Mouse (Mus musculus) large intestine, adult 2 months (tissue): ENCODE measurements around the gene A4galt. TPM values are rescaled to one million over a fixed set of nuclear protein-coding genes. Genes with fewer than 3 reads are reported as not detected.
"Not testable (repeated sequence)": the region's sequence is repeated elsewhere in the genome, so short reads cannot be mapped to it uniquely, and the experiment has no call there.

Source experiments
- DNase-seq: peaks from one replicate; pipeline ENCODE4 v3.0.0-alpha.2; 2012; ENCODE audit warnings: low read depth, low spot score
- WGBS: fragments of 180-500 bp; shearing (Covaris S2); methylation state at CpG from one replicate; pipeline ENCODE4 v1.1.7; 2018; 5-methylcytosine and 5-hydroxymethylcytosine counted together
- polyA plus RNA-seq: library from polyadenylated mRNA; depleted of rRNA; stranded (reverse); fragments of >200 nt; gene quantifications from 2 replicates; pipeline ENCODE4 v1.2.3, GENCODE M21; 2012; rRNA removed

A4galt gene
- 20.7 and 23.0 TPM in 2 replicates for polyA plus RNA-seq

DNA sequence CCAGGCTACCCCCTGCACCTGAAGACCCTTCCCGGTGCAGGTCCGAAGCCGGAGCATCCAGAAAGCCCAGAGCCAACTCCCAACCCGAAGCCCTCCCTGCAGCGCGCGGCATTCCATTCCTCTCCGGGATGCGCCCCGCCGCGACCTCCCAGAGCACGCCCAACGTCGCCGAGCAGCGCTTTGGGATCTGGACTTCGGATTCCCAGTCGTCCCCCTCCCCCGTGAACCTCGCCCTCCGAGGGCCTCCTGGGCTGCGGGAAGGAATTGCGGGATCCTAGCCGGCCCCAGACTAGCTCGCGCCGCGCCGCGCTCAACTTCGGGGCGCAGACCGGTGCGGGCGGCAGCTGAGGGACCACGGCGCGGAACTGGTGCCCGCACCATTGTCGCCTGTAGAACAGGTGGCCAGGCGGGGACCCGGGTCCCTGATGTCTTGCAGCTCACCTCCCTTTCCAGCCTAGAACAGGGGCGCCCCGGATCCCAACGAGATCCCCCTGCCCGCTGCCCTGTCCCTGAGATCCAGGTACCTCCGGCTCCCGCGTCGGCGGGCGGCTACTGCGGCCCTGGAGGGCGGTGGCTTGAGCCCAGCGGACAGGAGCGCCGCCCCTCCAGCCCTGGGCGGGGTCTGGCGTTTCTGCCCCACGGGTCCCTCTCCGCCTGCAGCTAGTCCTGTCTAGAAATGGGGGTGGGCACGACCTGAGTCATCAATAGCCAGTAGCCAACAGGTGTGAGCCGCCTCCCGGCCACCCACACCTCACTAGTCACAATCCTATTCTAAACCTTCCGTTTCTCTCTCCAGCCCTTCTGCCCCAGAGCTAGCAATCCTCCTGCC is at the start of gene A4galt:
A4galt (minus strand) TSS at position 599 of the 829 bp plus-strand sequence.
- no peak for DNase-seq
- whole genome bisulfite sequencing = 2% methylated on average over 66 of the region's 66 CpGs

DNA sequence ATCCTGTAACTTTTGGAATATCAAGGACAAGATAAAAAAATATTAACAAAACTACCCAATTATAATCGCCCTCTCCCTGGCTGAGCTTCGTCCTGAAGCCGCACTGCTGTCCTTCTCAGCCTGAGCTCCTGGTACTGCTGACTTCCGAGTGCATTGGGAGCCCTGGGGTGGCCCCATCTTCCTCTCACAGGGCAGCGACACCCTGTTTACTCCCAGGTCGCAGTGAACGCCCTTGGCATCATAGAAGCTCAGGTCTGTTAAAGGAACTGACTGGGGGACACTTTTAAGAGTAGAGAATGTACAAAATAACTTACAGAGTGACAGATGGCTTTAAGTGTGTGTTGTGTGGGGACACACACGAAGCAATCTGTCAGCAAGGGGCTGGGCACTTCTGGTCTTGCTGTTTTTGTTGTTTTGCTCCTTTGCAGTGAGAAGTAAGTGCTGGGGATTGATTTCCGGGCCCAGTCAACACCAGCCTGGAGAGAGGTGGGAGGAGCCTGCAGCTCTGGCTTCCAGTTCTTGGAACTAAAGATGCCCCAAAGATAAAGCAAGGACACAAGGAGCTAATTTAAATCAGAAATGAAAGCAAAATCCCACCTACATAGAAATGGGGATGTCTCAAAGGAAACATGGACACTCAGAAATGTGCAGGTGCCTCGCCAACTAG is 48.5 kb upstream of the A4galt start:
- WGBS = 69% methylated on average over 10 of the region's 10 CpGs
- no peak for DNase-seq

DNA sequence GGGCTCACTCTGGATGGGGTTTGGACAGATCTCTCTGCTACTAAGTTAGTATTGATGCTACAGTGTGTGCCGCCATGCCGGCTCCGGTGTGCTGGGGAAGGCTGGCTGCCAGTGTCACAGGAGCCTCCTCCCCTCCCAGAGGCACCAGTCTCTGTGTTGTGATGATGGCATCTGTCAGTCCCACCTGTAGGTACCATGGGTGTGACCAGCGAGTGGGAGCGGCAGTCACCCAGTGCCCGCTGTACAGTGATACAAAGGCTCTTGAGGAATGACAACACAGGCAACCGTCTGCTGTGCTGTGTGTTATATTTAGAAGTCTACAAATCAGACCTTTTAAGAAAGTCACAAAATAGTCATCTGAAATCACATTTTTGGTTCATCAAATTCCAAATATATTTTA is 47.9 kb upstream of the A4galt start:
- 89% methylated on average over 7 of the region's 7 CpGs for WGBS
- no peak for DNase-seq

DNA sequence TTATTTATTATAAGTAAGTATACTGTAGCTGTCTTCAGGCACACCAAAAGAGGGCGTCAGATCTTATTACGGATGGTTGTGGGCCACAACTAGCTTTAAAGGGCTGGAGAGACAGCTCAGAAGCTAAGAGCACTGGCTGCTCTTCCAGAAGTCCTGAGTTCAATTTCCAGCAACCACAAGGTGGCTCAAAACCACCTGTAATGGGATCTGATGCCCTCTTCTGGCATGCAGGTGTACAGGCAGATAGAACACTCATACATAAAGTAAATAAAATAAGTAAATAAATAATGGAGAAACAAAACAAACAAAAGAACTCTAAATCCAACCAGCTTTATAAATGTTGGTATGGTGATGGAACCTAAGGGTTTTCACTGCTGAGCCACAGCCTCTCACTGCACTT is 47.2 kb upstream of the A4galt start:
- WGBS = 95% methylated on average over 2 of the region's 2 CpGs

DNA sequence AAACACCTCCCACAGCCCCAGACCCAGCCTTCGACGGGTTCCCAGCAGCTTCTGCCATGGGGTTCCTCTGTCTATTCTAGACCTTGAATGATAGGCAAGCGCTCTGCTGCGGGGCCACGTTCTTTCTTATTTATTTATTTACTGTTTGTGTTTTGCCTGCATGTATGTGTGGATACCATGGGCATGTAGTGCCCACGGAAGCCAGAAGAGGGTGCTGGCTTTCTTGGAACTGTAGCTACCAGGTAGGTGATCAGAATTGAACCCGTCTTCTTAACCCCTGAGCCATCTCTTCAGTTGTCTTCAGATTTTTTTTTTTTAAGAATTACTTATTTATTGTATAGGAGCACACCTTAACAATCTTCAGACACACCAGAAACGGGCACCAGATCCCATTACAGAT is 46.7 kb upstream of the A4galt start:
- 91% methylated on average over 8 of the region's 8 CpGs for WGBS
- no peak for DNase-seq

More for the DNA sequence above, 47.2 kb upstream of the A4galt start:
- DNase-seq = no peak

DNA sequence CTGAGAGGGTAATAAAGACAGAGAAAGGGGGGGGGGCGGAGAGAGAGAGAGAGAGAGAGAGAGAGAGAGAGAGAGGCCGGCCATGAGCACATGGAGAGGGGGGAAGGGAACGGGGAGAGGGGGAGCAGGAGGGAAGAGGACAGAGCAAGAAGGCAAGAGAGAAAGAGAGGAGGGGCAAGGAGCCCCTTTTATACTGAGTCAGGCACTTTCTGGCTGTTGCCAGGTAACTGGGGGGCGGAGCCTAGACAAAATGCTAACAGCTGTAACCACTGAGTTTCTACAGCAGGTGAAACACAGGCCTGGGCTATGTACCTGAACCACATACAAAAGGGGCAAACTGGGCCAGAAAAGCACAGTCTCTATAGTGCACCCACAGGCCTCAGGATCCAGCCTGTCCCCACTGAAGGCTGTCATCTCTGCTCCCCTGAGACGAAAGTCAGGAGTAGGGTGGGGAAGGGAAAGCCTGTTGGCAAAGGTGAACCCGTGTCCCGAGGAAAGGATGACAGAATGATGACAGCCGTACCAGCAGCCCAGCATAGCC is 45.3 kb upstream of the A4galt start:
- 72% methylated on average over 7 of the region's 8 CpGs for WGBS
- no peak for DNase-seq

DNA sequence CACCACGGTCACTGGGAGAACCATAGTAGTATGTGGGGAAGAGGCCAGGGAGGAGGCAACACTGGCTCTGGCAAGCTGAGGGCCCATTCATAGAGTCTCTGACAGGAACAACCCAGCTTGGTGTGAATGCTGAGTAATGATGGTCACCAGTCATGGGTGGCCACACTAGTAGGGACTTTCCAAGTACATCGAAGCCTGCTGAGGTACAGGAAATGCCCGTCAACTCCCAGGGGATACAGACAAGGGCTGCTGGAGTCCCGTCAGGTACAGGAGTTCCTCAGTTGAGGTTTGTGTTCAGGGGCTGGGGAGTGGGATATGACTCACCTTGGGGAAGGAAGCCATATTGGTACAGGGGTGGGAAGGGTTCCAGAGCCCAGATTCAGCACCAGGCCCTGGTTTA is 44.5 kb upstream of the A4galt start:
- WGBS = 84% methylated on average over 4 of the region's 4 CpGs
- no peak for DNase-seq

DNA sequence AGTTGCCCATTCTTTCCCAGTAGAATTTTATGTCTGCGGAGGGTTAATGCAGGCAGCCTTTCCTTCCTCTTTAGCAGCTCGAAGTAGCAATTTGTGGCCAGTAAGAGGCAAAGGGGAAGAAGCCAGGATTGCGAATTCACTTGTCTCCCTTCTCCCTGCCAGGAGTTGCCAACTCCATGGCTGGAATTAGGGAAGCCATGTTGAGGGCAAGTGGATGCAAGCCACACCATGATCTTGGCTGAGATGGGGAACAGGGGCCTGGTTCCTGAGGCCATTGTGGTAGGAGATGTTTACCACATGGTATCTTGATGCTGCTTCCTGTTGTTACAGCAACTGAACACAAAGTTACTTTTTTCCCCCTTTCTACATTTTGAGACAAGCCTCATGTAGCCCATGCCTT is 43.4 kb upstream of the A4galt start:
- DNase-seq = no peak
- 54% methylated on average over 3 of the region's 3 CpGs for WGBS

DNA sequence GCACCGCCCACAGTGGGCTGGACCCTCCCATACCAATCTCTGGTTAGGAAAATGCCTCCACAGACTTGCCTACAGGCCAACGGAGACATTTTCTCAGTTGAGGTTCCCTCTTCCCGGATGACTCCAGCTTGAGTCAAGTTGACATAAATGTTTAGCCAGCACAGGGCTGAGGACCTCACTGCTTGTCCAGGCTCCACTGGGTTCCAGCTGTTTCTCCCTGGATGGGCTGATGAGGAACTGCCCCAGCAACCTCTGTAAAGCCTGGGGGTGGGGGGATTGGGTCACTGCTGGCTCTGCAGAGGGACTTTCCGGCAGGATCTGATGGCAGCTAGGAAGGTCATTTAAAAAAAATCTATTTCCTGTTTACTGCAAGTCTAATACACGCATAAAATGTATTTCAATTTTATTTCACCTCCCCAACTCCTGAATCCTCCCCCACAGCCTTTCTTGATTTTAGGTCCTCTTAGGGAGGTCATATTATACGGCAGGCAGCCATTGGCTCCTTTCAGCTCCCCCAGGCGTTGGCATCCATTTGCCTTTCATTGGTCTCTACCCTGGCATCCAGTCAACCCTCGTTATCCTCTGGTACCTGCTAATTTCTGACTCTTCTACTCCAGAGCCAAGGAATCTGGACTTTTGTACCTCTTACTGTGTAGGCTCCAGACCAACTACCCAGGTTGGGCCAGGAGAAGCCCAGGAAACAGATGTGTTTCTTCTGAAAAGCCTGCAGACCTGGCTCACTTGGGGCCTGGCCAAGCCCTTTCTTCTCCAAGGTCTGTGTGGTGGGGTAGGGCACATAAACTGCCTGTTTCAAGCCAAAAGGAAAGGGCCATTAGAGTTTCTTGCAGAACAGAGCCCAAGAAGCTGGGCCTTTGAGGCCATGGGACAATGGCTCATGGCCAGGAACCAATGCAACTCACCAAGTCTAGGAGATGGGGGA is 42.4 kb upstream of the A4galt start:
- WGBS = 43% methylated on average over 8 of the region's 8 CpGs
- peak; percentile 31 for DNase-seq

DNA sequence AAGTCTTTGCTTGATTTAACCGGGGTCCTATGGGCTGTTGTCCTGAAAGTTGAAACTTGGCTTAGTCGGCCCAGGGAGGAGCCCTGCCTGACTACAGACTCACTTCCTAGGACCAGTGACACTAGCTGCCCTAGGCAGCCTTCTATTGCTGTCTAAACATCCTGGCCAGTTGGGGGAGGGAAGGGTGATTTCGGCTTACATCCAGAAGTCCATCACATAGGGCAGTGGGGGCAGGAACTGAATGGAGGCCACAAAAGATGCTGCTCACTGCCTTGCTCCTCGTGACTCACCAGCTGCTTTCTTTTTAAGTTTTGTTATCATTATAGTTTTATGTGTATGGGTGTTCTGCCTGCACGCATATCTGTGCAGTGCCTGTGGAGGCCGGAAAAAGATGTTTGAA is 41.6 kb upstream of the A4galt start:
- 57% methylated on average over 6 of the region's 6 CpGs for WGBS
- DNase-seq = no peak

DNA sequence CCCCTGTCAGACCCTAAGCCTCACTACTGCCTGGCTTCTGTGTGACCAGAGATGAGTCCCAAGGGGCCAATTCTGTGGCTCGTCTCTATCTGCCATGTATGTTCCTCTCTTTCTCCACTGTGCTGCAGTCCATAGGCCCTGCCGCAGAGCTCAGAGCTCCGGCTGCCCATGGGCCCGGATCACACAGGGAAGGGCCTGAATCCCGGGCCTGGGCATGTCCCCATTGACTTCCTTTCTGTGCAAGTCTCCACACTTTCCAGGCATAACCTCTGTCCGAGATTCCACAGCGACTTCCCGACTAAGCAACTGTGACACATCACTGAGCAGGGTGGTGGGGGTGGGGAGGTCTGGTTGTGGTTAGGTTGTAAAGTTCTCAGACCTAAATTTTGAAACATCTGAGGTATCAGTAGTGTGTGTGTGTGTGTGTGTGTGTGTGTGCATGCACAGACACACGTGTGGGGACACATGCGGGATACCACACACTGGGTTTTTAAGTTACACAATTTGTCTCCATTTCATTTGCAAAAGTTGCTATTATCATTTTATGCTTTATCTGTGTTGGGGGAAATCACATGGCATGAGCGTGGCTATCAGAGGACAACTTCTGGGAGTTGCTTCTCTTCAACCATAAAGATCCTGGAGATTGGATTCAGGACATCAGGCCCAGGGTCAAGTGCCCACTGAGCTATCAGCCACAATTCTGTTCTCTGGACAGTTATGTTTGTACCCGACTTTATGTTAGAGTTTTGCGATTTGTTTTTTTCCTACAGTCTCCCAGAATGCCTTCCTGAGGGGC is 40.9 kb upstream of the A4galt start:
- 73% methylated on average over 13 of the region's 13 CpGs for WGBS

DNA sequence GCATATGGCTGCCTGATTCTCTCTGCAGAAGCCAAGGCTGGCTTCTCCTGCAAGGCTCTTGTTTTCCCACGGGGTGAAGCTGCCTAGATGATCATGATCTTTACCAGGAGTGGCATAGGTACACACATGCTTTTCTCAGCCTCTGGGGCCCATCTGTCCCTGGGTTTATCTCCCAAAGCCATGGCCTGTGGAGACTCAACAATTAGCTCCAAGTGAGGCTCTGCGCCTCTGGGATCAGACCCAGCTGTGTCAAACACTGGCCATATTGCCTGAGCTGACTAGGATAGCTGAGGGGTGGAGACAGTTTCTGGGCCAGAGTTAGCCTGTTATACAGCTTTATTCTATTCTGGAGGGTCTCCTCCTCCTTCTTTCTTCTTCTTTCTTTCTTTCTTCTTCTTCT is 39.3 kb upstream of the A4galt start:
- 75% methylated on average over 2 of the region's 2 CpGs for WGBS

More for the DNA sequence above, 40.9 kb upstream of the A4galt start:
- no peak for DNase-seq

DNA sequence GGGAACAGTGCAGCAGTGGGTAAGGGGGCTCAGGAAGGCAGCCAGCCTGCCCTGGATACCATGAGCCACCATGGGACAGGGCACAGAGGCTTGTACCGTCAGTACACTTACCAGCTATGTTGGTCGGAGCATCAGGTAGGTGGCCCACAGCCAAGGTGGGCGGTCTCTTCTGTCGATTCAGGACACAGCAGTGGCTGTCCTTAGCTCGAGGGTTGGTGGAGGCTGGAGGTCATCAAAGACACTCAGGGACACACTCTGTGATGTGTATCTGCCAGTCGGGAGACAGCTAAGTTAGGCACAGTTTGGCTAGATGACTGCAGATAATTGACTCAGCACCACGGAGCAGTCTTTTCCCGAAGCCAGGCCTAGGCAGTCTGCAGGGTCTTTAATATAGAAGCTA is 33.3 kb upstream of the A4galt start:
- DNase-seq = no peak
- WGBS = 57% methylated on average over 8 of the region's 8 CpGs

More for the DNA sequence above, 39.3 kb upstream of the A4galt start:
- DNase-seq = no peak

DNA sequence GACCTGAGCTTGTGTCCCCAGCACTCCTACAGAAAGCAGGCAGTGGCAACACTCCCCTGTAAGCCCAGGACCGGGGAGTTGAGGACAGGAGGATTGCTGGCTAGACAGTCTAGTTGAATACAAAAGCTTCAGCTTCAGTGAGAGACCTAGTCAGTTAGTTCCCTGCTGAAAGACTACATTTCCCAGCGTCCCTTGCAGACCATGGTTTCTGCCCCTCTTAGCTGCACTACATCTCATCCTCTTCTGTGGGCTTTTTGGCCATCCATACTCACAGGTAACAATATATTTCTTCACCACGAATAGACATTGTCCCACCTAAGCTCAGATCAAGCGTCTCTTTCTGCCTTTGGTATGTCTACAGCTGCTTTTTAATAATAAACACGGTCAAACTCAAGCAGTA is 30.8 kb upstream of the A4galt start:
- DNase-seq = no peak
- 81% methylated on average over 5 of the region's 5 CpGs for WGBS

DNA sequence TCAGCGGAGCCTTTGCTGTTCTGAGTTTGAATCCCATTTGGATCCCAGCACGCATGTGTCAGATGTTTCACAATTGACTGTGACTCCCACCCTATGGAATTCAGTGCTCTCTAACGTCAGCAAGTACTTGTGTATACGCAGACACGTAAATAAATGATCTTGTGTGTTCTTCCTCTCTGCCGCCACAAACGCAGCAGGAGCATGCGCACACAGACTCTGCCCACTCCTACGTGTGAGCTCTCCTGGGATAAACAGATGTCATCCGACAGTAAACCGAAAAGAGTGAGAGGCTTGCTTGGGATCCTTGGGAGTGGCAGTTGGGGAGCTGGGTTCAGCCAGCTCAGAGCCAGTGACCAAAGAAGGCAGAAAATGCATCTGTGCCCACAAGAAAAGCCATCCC is 29.7 kb upstream of the A4galt start:
- WGBS = 69% methylated on average over 11 of the region's 11 CpGs
- no peak for DNase-seq

DNA sequence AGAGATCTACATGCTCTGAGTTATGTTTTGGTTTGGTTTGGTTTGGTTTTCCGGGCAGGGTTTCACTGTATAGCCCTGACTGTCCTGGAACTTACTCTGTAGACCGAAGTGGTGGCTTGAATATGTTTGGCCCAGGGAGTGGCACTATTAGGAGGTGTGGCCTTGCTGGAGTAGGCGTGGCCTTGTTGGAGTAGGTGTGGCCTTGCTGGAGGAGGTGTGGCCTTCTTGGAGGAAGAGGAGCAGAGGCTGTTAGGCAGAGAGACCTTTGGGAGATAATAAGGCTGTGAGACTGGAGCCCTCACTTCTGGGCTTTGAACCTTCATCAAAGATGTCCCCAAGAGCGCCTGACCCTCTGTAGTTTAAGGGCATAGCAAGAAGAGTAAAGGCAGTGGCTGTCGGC is 27.0 kb upstream of the A4galt start:
- 75% methylated on average over 5 of the region's 5 CpGs for WGBS
- DNase-seq = no peak

DNA sequence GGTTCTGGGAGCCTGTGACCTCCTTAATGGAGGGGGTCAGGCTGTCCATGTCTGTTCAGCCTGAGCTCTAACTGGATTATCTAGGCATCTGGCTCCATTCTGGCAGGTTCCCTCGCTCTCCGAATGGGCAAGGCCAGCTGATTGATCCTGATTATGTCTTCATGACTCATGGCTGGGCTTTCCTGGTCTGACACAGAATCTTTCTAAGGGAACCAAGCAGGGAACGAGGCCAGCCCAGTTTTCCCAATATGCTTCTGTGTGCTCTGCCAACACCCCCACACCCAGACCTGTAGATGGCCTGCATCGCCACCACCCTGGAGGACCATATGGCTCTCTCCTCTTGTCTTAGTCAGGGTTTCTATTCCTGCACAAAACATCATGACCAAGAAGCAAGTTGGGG is 25.9 kb upstream of the A4galt start:
- WGBS = 91% methylated on average over 4 of the region's 4 CpGs
- DNase-seq = no peak

DNA sequence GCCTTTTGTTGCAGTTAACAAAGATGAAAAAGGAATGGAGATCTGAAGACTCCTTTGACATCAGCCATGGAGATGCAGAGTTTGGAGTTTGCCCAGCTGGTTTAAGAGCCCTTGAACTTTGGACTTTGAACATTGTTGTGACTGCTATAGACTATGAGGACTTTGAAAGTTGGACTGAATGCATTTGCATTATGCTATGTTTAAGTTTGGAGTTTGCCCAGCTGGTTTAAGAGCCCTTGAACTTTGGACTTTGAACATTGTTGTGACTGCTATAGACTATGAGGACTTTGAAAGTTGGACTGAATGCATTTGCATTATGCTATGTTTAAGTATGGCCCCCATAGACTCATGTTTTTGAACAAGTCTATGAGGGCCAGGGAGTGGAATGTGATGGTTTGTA is 22.7 kb upstream of the A4galt start:
- not testable (repeated sequence) for DNase-seq

DNA sequence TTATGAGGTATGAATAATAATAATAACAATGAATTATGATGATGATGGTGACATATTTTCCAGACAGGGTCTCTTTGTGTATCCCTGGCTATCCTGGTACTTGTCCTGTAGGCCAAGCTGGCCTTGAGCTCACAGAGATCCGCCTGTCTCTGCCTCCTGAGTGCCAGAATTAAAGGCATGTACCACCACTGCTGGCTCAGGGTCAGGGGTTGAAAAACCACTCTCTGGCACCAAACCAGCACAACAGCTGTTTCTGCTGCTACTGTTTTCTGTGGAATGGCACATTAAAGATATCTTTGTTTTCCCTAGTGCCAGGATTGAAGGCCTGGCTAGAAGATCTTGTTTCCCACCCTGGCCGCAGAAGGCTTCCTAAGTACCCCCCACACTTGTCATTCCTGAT is 21.4 kb upstream of the A4galt start:
- DNase-seq = no peak
- WGBS = 95% methylated on average over 2 of the region's 2 CpGs
